Mouse (Mus musculus) neural tube, embryonic 10.5 days (tissue): Measurements from ENCODE around the gene Dcst2.

Experiments
- DNase-seq: peaks from one replicate; pipeline ENCODE4 v3.0.0-alpha.2; 2017; ENCODE audit warnings: low spot score; ENCODE audit errors: extremely low spot score

Dcst2 gene

GRCm38 (mm10) chr3:89387632-89388031, 25.9 kb downstream of the Dcst2 start:
- DNase-seq, result no peak

GRCm38 (mm10) chr3:89388134-89388881, 26.5 kb downstream of the Dcst2 start:
- no peak for DNase-seq

- no peak for DNase-seq
Observed at GRCm38 (mm10) chr3:89388901-89389740, 27.3 kb downstream of the Dcst2 start.

GRCm38 (mm10) chr3:89390111-89390515, 28.3 kb downstream of the Dcst2 start:
- no peak for DNase-seq

GRCm38 (mm10) chr3:89390699-89391662, 29.2 kb downstream of the Dcst2 start:
- no peak for DNase-seq

GRCm38 (mm10) chr3:89391663-89392511, 30.1 kb downstream of the Dcst2 start:
- DNase-seq, result peak; percentile 63

GRCm38 (mm10) chr3:89392871-89393311, 31.1 kb downstream of the Dcst2 start:
- DNase-seq, result peak; percentile 46

GRCm38 (mm10) chr3:89393605-89394004, 31.8 kb downstream of the Dcst2 start:
- peak; percentile 95 for DNase-seq

- DNase-seq, result peak; percentile 84
Observed at GRCm38 (mm10) chr3:89394006-89394893, 32.5 kb downstream of the Dcst2 start, which contains the start of gene Zbtb7b. Zbtb7b (minus strand) TSS chr3:89394776.

- peak; percentile 76 for DNase-seq
Observed at GRCm38 (mm10) chr3:89394894-89395256, 33.1 kb downstream of the Dcst2 start.

- DNase-seq, result no peak
Observed at GRCm38 (mm10) chr3:89395419-89395805, 33.6 kb downstream of the Dcst2 start.

GRCm38 (mm10) chr3:89395806-89396653, 34.3 kb downstream of the Dcst2 start:
- DNase-seq, result peak; percentile 75

- no peak for DNase-seq
Observed at GRCm38 (mm10) chr3:89396654-89397005, 34.9 kb downstream of the Dcst2 start.

GRCm38 (mm10) chr3:89401329-89401728, 39.6 kb downstream of the Dcst2 start:
- no peak for DNase-seq

GRCm38 (mm10) chr3:89402693-89403092, 40.9 kb downstream of the Dcst2 start, which contains the start of gene Lenep:
Lenep (minus strand) TSS chr3:89402793.
- DNase-seq, result no peak

- DNase-seq, result no peak
Observed at GRCm38 (mm10) chr3:89406887-89407286, 45.1 kb downstream of the Dcst2 start.

- DNase-seq, result no peak
Observed at GRCm38 (mm10) chr3:89408448-89408847, 46.7 kb downstream of the Dcst2 start.

- DNase-seq, result no peak
Observed at GRCm38 (mm10) chr3:89409701-89410100, 47.9 kb downstream of the Dcst2 start.
